Mouse (Mus musculus) limb, embryonic 15.5 days (tissue): ENCODE data around the gene Capn13. TPM values are rescaled to one million over a fixed set of nuclear protein-coding genes. Genes with fewer than 3 reads are reported as not detected.

Experiments
- ATAC-seq: fragments of 200-750 bp; cut with Nextera tagmentation; 2 replicates; pipeline ENCODE4 v1.8.0; 2017; ENCODE audit warnings: low read depth, moderate TSS enrichment; ENCODE audit not compliant: insufficient number of reproducible peaks, low FRiP score, low TSS enrichment
- H3K27ac ChIP-seq: fragments of 300-500 bp; sonication (generic); 2 replicates; pipeline ENCODE4 v1.5.1; 2015; ENCODE audit warnings: moderate library complexity, mild to moderate bottlenecking, inconsistent platforms
- H3K27me3 ChIP-seq: fragments of 300-500 bp; sonication (generic); 2 replicates; pipeline ENCODE4 v1.6.1; 2015; ENCODE audit warnings: inconsistent platforms
- H3K36me3 ChIP-seq: fragments of 300-500 bp; sonication (generic); 2 replicates; pipeline ENCODE4 v1.6.1; 2015; ENCODE audit warnings: inconsistent platforms
- H3K4me1 ChIP-seq: fragments of 300-500 bp; sonication (generic); 2 replicates; pipeline ENCODE4 v1.6.1; 2015; ENCODE audit warnings: inconsistent platforms
- H3K4me2 ChIP-seq: fragments of 300-500 bp; sonication (generic); 2 replicates; pipeline ENCODE4 v1.6.1; 2015; ENCODE audit warnings: mild to moderate bottlenecking, inconsistent platforms
- H3K4me3 ChIP-seq: fragments of 300-500 bp; sonication (generic); 2 replicates; pipeline ENCODE4 v1.5.1; 2015; ENCODE audit warnings: mild to moderate bottlenecking, inconsistent platforms
- H3K9ac ChIP-seq: fragments of 300-500 bp; sonication (generic); 2 replicates; pipeline ENCODE4 v1.6.1; 2015; ENCODE audit warnings: inconsistent platforms
- H3K9me3 ChIP-seq: fragments of 300-500 bp; sonication (generic); 2 replicates; pipeline ENCODE4 v1.6.1; 2016; ENCODE audit warnings: inconsistent platforms
- WGBS: fragments of 180-500 bp; shearing (Covaris S2); methylation state at CpG from one replicate; pipeline ENCODE4 v1.1.7; 2015; 5-methylcytosine and 5-hydroxymethylcytosine counted together
- polyA plus RNA-seq: library from polyadenylated mRNA; unstranded; fragments of >200 nt; fragmentation: Nextera tagmentation; extraction: Ambion mirVana; gene quantifications from 2 replicates; pipeline ENCODE4 v1.2.1, GENCODE M21; 2015

Gene Capn13
- polyA plus RNA-seq, 1 experiment from 2014 or later = not detected

DNA sequence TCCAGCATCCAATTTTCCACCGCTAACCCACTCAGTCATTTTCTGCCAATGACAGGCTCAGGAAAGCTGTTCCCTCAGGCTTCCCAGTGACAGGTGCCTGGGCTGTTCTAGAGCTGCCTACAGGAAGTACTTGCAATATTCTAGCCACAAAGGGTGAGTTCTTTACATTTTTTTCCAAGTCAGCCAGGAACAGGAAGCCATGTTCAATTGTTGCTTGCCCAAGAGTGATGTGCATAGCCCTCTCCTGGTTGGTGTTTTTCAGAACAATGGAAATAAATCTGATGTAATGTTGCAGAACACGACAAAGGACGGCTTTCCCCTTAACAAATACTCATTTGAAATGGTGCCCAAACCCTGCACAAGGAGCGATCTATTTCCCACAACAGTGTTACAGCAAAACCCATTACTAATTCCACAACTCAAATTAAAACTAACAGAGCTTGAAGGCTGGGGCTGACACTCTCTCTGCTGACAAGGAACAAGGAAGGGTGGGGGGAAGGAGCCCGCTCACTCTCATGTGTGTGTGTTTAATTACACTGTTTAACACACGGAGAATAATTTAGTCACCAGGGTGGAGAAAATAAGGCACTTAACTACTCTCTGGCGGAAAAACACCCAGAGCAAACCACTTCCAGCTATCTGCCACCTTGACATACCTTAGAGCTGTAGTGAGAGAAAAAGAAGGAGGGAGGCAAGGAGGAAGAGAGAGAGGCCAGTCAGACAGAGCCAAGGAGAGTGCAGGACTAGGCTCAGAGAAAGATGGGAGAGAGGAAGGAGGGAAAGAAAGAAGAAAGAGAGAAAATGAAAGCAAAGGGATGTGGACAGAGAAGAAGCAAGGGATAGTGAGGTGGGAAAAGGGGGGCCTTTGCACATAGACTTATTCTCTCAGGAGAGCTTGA is 10.2 kb downstream of the Capn13 start:
- Histone ChIP-seq H3K27me3 (no peaks in the 10 kb centered on the region), H3K9ac (no peak overlapping the region), H3K4me1 (no peaks in the 10 kb centered on the region), H3K9me3 (no peaks in the 10 kb centered on the region), H3K36me3 (no peaks in the 10 kb centered on the region), H3K4me2 (no peak overlapping the region), H3K4me3 (no peak overlapping the region), H3K27ac (no peak overlapping the region)
- ATAC-seq = no peak
- WGBS = 52% methylated on average over 7 of the region's 7 CpGs

GRCm38 (mm10) chr17:73389336-73389735 is 11.3 kb downstream of the Capn13 start:
- no peak overlapping the region for H3K4me2 ChIP-seq
- H3K9me3 ChIP-seq = no peaks in the 10 kb centered on the region
- no peak overlapping the region for H3K27ac ChIP-seq
- no peak overlapping the region for H3K4me3 ChIP-seq
- H3K36me3 ChIP-seq = no peaks in the 10 kb centered on the region
- no peaks in the 10 kb centered on the region for H3K27me3 ChIP-seq
- H3K4me1 ChIP-seq = no peaks in the 10 kb centered on the region
- 77% methylated on average over 3 of the region's 3 CpGs for WGBS
- no peak overlapping the region for H3K9ac ChIP-seq
- ATAC-seq = no peak

DNA sequence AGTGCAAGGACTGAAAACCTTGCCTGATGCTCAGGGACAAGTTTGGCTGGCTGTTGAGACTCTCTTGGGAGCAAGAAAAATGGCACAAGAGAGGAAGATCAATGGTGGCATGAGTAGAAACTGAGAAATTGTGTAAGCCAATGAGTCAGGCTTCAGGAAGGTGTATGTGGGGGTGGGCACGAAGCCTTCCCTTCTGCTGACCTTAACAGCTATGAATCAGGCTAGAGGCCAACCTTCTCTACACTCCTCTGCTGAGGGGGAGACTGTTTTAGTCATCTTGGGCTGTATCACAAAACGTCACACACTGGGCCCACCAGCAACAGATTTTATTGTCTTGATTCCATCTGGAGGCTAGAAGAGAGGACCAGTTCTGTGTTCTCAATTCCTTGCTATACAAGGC is 14.1 kb downstream of the Capn13 start:
- H3K9ac ChIP-seq = no peak overlapping the region
- 77% methylated on average over 2 of the region's 2 CpGs for WGBS
- no peaks in the 10 kb centered on the region for H3K36me3 ChIP-seq
- no peaks in the 10 kb centered on the region for H3K4me1 ChIP-seq
- no peaks in the 10 kb centered on the region for H3K9me3 ChIP-seq
- no peak overlapping the region for H3K27ac ChIP-seq
- no peaks in the 10 kb centered on the region for H3K27me3 ChIP-seq
- H3K4me2 ChIP-seq = no peak overlapping the region
- ATAC-seq = no peak
- H3K4me3 ChIP-seq = no peak overlapping the region

GRCm38 (mm10) chr17:73385940-73386339 is 14.7 kb downstream of the Capn13 start:
- Histone ChIP-seq H3K4me3 (no peak overlapping the region), H3K27ac (no peak overlapping the region), H3K4me1 (no peaks in the 10 kb centered on the region), H3K9me3 (no peaks in the 10 kb centered on the region), H3K4me2 (no peak overlapping the region), H3K27me3 (no peaks in the 10 kb centered on the region), H3K36me3 (no peaks in the 10 kb centered on the region), H3K9ac (no peak overlapping the region)
- no peak for ATAC-seq
- WGBS = 67% methylated on average over 3 of the region's 3 CpGs

DNA sequence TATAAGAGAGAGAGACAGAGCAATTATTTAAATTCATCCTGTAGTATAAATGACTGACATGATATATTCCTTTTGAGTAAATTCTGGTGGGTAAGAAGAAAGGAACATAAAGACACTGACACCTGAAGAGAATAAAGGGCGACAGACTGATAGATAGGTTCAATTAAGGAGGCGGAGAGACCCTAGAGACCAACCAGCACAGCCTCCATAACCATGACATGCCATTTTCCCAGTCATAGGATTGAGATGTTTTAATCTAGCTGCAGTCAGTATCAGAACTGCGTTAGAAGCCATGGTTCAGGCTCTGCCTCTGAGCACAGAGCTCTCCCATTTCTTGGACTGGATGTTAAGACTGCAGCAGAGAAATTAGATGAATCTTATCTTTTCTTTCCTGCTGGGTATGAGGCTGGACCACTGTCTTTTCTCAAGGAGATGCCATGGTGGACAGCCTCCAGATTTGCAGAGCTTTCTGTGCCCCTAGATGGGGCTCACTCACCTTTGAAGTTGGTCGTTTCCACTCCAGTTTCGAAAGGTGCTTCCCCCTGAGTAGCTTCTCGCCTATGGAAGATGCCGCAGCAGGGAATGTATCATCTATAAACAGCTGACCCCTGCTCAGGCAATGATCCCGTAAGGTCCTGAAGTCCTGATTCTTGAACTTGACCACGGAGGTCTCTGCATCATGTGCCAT is 18.2 kb downstream of the Capn13 start:
- no peak overlapping the region for H3K4me3 ChIP-seq
- H3K4me1 ChIP-seq = no peaks in the 10 kb centered on the region
- no peaks in the 10 kb centered on the region for H3K36me3 ChIP-seq
- no peak overlapping the region for H3K4me2 ChIP-seq
- H3K9ac ChIP-seq = no peak overlapping the region
- 71% methylated on average over 9 of the region's 9 CpGs for WGBS
- ATAC-seq = no peak
- H3K9me3 ChIP-seq = no peaks in the 10 kb centered on the region
- H3K27me3 ChIP-seq = no peaks in the 10 kb centered on the region
- no peak overlapping the region for H3K27ac ChIP-seq

- Histone ChIP-seq H3K36me3 (no peaks in the 10 kb centered on the region), H3K4me2 (no peak overlapping the region), H3K4me1 (no peaks in the 10 kb centered on the region), H3K4me3 (no peak overlapping the region), H3K27me3 (no peaks in the 10 kb centered on the region), H3K9ac (no peak overlapping the region), H3K27ac (no peak overlapping the region), H3K9me3 (no peaks in the 10 kb centered on the region)
- no peak for ATAC-seq
- WGBS = 92% methylated on average over 3 of the region's 3 CpGs
These were observed 19.0 kb downstream of the Capn13 start for GRCm38 (mm10) chr17:73381681-73382080.

- Histone ChIP-seq H3K4me2 (no peak overlapping the region), H3K36me3 (no peaks in the 10 kb centered on the region), H3K9ac (no peak overlapping the region), H3K27ac (no peak overlapping the region), H3K27me3 (no peaks in the 10 kb centered on the region), H3K4me1 (no peaks in the 10 kb centered on the region), H3K9me3 (no peaks in the 10 kb centered on the region), H3K4me3 (no peak overlapping the region)
- no peak for ATAC-seq
- 76% methylated on average over 7 of the region's 7 CpGs for WGBS
These were observed 22.7 kb downstream of the Capn13 start for GRCm38 (mm10) chr17:73377778-73378484.

- Histone ChIP-seq H3K27ac (no peak overlapping the region), H3K4me1 (no peaks in the 10 kb centered on the region), H3K9me3 (no peaks in the 10 kb centered on the region), H3K27me3 (no peaks in the 10 kb centered on the region), H3K9ac (no peak overlapping the region), H3K4me3 (no peak overlapping the region), H3K36me3 (no peaks in the 10 kb centered on the region), H3K4me2 (no peak overlapping the region)
- whole genome bisulfite sequencing = 45% methylated on average over 3 of the region's 3 CpGs
- no peak for ATAC-seq
These were observed 33.3 kb downstream of the Capn13 start for GRCm38 (mm10) chr17:73367334-73367733.

DNA sequence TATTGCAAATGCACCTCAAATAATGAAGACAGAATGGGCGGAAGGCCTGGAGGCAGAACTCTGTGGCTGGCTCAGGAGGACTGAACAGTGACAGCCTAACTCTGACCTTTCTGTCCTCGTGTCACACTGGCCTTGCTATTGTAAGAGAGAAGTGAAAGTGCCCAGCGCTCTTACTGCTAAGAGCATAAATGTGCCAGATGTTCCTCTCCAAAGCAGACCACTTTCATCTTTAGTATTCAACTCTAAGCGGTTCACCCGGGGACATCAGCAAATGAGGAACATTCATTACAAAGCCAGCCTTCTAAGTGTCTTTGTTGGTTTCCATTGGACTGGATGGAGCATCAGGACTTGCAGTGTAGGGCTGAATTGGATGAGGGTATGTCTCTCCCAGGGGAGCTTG is 39.6 kb downstream of the Capn13 start:
- H3K36me3 ChIP-seq = no peaks in the 10 kb centered on the region
- H3K4me1 ChIP-seq = no peaks in the 10 kb centered on the region
- 57% methylated on average over 5 of the region's 5 CpGs for WGBS
- no peak overlapping the region for H3K4me3 ChIP-seq
- H3K27me3 ChIP-seq = no peaks in the 10 kb centered on the region
- H3K4me2 ChIP-seq = no peak overlapping the region
- no peak overlapping the region for H3K27ac ChIP-seq
- H3K9ac ChIP-seq = no peak overlapping the region
- no peak for ATAC-seq
- H3K9me3 ChIP-seq = no peaks in the 10 kb centered on the region

DNA sequence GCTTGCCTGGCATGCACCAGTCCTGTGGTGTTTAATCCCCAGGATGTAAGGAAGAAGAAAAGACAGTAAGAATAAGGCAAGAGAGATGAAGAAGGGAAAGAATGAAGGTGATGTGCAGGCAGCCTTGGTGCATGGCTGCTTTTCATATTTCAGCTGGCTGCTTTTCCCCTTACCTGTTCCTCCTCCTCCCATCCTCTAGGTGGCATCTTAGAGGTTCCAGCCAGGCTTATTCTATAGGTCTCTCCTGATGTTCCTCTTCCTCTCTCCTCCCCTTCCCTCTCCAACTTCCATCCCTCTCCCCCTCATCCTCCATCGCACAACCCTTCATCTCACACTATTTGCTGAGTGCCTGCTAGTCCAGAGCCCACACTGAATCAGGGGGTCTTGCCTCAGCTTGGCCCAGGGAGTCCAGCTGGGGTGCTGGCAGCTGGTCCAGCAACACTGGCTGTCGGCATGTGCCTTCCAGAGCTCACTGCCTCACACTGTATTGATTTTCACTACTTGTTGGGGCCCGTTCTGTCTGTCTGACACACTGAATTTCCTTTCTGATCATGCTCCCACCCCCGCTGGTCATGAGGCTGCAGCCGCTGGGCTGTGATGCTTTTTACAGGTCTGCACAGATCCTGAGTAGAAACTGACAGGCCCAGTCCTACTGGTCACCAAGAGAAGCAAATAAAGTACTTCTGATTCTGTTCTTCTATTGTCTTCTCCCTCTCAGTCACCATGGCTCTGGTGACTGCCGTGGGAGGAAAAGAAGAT is 56.9 kb downstream of the Capn13 start:
- H3K36me3 ChIP-seq = no peaks in the 10 kb centered on the region
- WGBS = 64% methylated on average over 6 of the region's 6 CpGs
- no peak for ATAC-seq
- no peak overlapping the region for H3K4me3 ChIP-seq
- no peak overlapping the region for H3K9ac ChIP-seq
- no peak overlapping the region for H3K27ac ChIP-seq
- H3K9me3 ChIP-seq = no peaks in the 10 kb centered on the region
- no peaks in the 10 kb centered on the region for H3K4me1 ChIP-seq
- no peak overlapping the region for H3K4me2 ChIP-seq
- no peaks in the 10 kb centered on the region for H3K27me3 ChIP-seq

DNA sequence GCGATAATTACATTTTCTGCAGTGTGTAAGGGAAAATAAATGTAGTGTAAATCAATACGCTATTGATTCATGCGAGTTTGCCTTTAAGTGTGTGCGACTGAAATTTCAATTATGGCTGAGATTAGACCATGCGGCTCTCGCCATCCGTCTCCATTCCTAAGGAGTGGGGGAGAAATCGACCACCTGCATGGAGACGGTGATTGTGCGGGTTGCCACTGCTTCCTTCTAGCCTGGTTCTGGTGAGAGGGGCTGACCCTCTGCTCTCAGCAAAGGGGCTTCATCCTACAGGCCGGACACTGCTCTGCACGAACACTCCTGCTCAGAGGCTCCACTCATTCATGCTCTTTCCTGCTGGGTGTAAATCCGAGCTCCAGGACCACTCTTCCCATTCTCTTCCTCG is 58.0 kb downstream of the Capn13 start:
- no peaks in the 10 kb centered on the region for H3K36me3 ChIP-seq
- H3K27me3 ChIP-seq = no peaks in the 10 kb centered on the region
- no peaks in the 10 kb centered on the region for H3K4me1 ChIP-seq
- no peak overlapping the region for H3K4me3 ChIP-seq
- H3K9me3 ChIP-seq = no peaks in the 10 kb centered on the region
- H3K9ac ChIP-seq = no peak overlapping the region
- WGBS = 71% methylated on average over 14 of the region's 14 CpGs
- H3K4me2 ChIP-seq = no peak overlapping the region
- ATAC-seq = no peak
- no peak overlapping the region for H3K27ac ChIP-seq
